Mouse (Mus musculus) lung, adult 10 weeks (tissue): Measurements from ENCODE around the gene Kif19a. TPM values are rescaled to one million over a fixed set of nuclear protein-coding genes. Genes with fewer than 3 reads are reported as not detected.

ENCODE experiments used
- polyA plus RNA-seq: library from polyadenylated mRNA; stranded (reverse); fragments of 350-450 nt; fragmentation: Illumina TruSeq; extraction: RNeasy Lipid Tissue Mini Kit (QIAGEN cat#74804); gene quantifications from one replicate; pipeline ENCODE4 v1.2.3, GENCODE M21; 2014; ENCODE audit warnings: low read depth, low replicate concordance; ENCODE audit not compliant: insufficient read depth

Gene Kif19a
- polyA plus RNA-seq, result 7.8 TPM

GRCm38 (mm10) chr11:114764820-114765818, at the start of gene Kif19a:
Gene Kif19a (plus strand): TSS chr11:114765388.

GRCm38 (mm10) chr11:114726965-114727825, 38.0 kb upstream of the Kif19a start, which contains the start of gene Dnaic2:
Gene Dnaic2 (plus strand): TSS chr11:114727408.

GRCm38 (mm10) chr11:114795848-114796322, 30.7 kb downstream of the Kif19a start, which contains the start of gene Btbd17:
Gene Btbd17 (minus strand): TSS chr11:114795945.

GRCm38 (mm10) chr11:114798624-114799023, 33.4 kb downstream of the Kif19a start, which contains the start of gene Gpr142:
Gene Gpr142 (plus strand): TSS chr11:114798924.

Other genes with a start within 250 kb of the Kif19a start
- gene Rpl38, start 96.9 kb upstream of the Kif19a start, polyA plus RNA-seq, result 1,924 TPM
- gene Ttyh2, start 90.0 kb upstream of the Kif19a start, polyA plus RNA-seq, result 4.1 TPM
- gene Dnaic2, start 38.0 kb upstream of the Kif19a start, polyA plus RNA-seq, result 7.5 TPM
- gene Btbd17, start 30.6 kb downstream of the Kif19a start, polyA plus RNA-seq, result 0.33 TPM
- not detected for gene Gpr142, start 33.5 kb downstream of the Kif19a start, polyA plus RNA-seq
- gene Gprc5c, start 85.8 kb downstream of the Kif19a start, polyA plus RNA-seq, result 5.0 TPM
- 5.6 TPM for gene Cd300a, start 124.7 kb downstream of the Kif19a start, polyA plus RNA-seq
- 3.8 TPM for gene Cd300lb, start 169.0 kb downstream of the Kif19a start, polyA plus RNA-seq
- gene Cd300c, start 203.8 kb downstream of the Kif19a start, polyA plus RNA-seq, result 1.2 TPM
- gene Cd300ld, start 224.5 kb downstream of the Kif19a start, polyA plus RNA-seq, result 4.7 TPM
- gene Cd300c2, start 236.5 kb downstream of the Kif19a start, polyA plus RNA-seq, result 24.2 TPM